ENCODE assay signal across 18 mouse cellular contexts in genomic region chr8:91765411-91766034, GRCm38 (mm10). TPM values are rescaled to one million over a fixed set of nuclear protein-coding genes. Genes with fewer than 3 reads are reported as not detected.
DNase-seq lines count a peak whose midpoint lies in the region; ATAC-seq lines count a peak whose summit lies in the region.
"Had no signal": no experiment of that assay in that cellular context is flagged by ENCODE, and none has a peak within 500 bp of the region (broad histone marks: within the 10 kb centered on the region; RNA-seq: fewer than 3 reads in every experiment).

No protein-coding gene starts in this region.

- ATAC-seq in hindbrain, embryonic 16.5 days: peak; percentile 34; the same call in 1 of the 2 replicates
- no peak for ATAC-seq in hindbrain, embryonic 14.5 days (ENCODE audit: low FRiP score)
- ATAC-seq in liver, embryonic 16.5 days (ENCODE audit: low read depth): peak; percentile 54; the same call in 1 of the 2 replicates

- WGBS in hindbrain, embryonic 16.5 days: 54% methylated on average over 8 of the region's 8 CpGs
- 46% methylated on average over 8 of the region's 8 CpGs for WGBS in hindbrain, embryonic 14.5 days
- 29% methylated on average over 8 of the region's 8 CpGs for WGBS in liver, embryonic 16.5 days (ENCODE audit: insufficient replicate concordance)

- peak; percentile 48 to 55 for DNase-seq in adrenal gland, adult (ENCODE audit: inconsistent age in 2 of 2, low spot score in 1 of 2)
- no peak for DNase-seq in adrenal gland, postnatal 25 days
- no peak for DNase-seq in hindbrain, embryonic 14.5 days (ENCODE audit: low spot score)
- DNase-seq in retina, postnatal 1 day: peak; percentile 54
- no peak for DNase-seq in gastrocnemius, adult 18-20 months (ENCODE audit: low spot score)
- DNase-seq in frontal cortex, postnatal 25 days (ENCODE audit: low spot score in 2 of 2): no peak
- DNase-seq: gastrocnemius, postnatal 36 days; kidney, adult 2 months; kidney, postnatal 25 days; layer of hippocampus, adult 9-11 months; lung, postnatal 4 days; thymus, postnatal 25 days had no signal

- no peaks in the 10 kb centered on the region for H3K9me3 ChIP-seq in hindbrain, embryonic 16.5 days (ENCODE audit: control insufficient read depth, low read length)
- no peaks in the 10 kb centered on the region for H3K9me3 ChIP-seq in hindbrain, embryonic 14.5 days (ENCODE audit: control insufficient read depth, low read length)
- no peaks in the 10 kb centered on the region for H3K9me3 ChIP-seq in liver, embryonic 16.5 days (replicated peaks; ENCODE audit: control insufficient read depth, low read length)
- H3K9me3 ChIP-seq: embryonic facial prominence, embryonic 10.5 days; hindbrain, embryonic 13.5 days; limb, embryonic 15.5 days had no signal

- peak overlapping the region; percentile 27; the same call in 1 of the 2 replicates for H3K9ac ChIP-seq in hindbrain, embryonic 16.5 days (ENCODE audit: low read depth, low read length)
- H3K9ac ChIP-seq in hindbrain, embryonic 14.5 days: no peak overlapping the region
- no peak overlapping the region for H3K9ac ChIP-seq in liver, embryonic 16.5 days (ENCODE audit: low read depth, low read length)
- H3K9ac ChIP-seq: hindbrain, embryonic 13.5 days; limb, embryonic 15.5 days had no signal

- no peak overlapping the region for H3K4me3 ChIP-seq in hindbrain, embryonic 16.5 days (ENCODE audit: low read length)
- no peak overlapping the region for H3K4me3 ChIP-seq in hindbrain, embryonic 14.5 days (replicated peaks; ENCODE audit: low read length)
- no peak overlapping the region for H3K4me3 ChIP-seq in liver, embryonic 16.5 days (ENCODE audit: low read depth, low read length)
- H3K4me3 ChIP-seq: embryonic facial prominence, embryonic 10.5 days; hindbrain, embryonic 13.5 days; limb, embryonic 15.5 days had no signal

- H3K36me3 ChIP-seq in hindbrain, embryonic 16.5 days (ENCODE audit: control insufficient read depth, insufficient read depth, low read length): no peaks in the 10 kb centered on the region
- no peaks in the 10 kb centered on the region for H3K36me3 ChIP-seq in hindbrain, embryonic 14.5 days (replicated peaks; ENCODE audit: control insufficient read depth, insufficient read depth)
- no peaks in the 10 kb centered on the region for H3K36me3 ChIP-seq in liver, embryonic 16.5 days (ENCODE audit: control insufficient read depth, insufficient read depth)
- H3K36me3 ChIP-seq: embryonic facial prominence, embryonic 10.5 days; hindbrain, embryonic 13.5 days; limb, embryonic 15.5 days had no signal

- H3K27ac ChIP-seq in hindbrain, embryonic 16.5 days (ENCODE audit: low read depth, low read length): no peak overlapping the region
- no peak overlapping the region for H3K27ac ChIP-seq in hindbrain, embryonic 14.5 days
- no peak overlapping the region for H3K27ac ChIP-seq in liver, embryonic 16.5 days (ENCODE audit: low read length)
- H3K27ac ChIP-seq: embryonic facial prominence, embryonic 10.5 days; hindbrain, embryonic 13.5 days; limb, embryonic 15.5 days had no signal

- H3K27me3 ChIP-seq in hindbrain, embryonic 16.5 days (replicated peaks; ENCODE audit: control insufficient read depth, insufficient read depth, low read length): no peaks in the 10 kb centered on the region; the same call in 1 of the 2 replicates
- no peaks in the 10 kb centered on the region; the same call in 1 of the 2 replicates for H3K27me3 ChIP-seq in hindbrain, embryonic 14.5 days (ENCODE audit: control insufficient read depth, insufficient read depth, low read length)
- no peaks in the 10 kb centered on the region for H3K27me3 ChIP-seq in liver, embryonic 16.5 days (ENCODE audit: control insufficient read depth, insufficient read depth, low read depth, low read length)

- H3K4me1 ChIP-seq in hindbrain, embryonic 16.5 days (ENCODE audit: control insufficient read depth, insufficient read depth, low read depth, low read length): no peaks in the 10 kb centered on the region
- H3K4me1 ChIP-seq in hindbrain, embryonic 14.5 days (replicated peaks; ENCODE audit: control insufficient read depth, insufficient read depth, low read length): no peaks in the 10 kb centered on the region
- H3K4me1 ChIP-seq in liver, embryonic 16.5 days (ENCODE audit: control insufficient read depth, low read depth, low read length): no peaks in the 10 kb centered on the region
- H3K4me1 ChIP-seq: hindbrain, embryonic 13.5 days had no signal

- H3K4me2 ChIP-seq in hindbrain, embryonic 16.5 days (ENCODE audit: low read length): no peak overlapping the region
- no peak overlapping the region for H3K4me2 ChIP-seq in hindbrain, embryonic 14.5 days (replicated peaks)
- no peak overlapping the region for H3K4me2 ChIP-seq in liver, embryonic 16.5 days (ENCODE audit: low read depth, low read length)
- H3K4me2 ChIP-seq: hindbrain, embryonic 13.5 days; limb, embryonic 15.5 days had no signal

RNA-seq across cellular contexts. Expression of gene Irx3, which starts 36.3 kb away (rescaled TPM):
- total RNA-seq in adrenal gland, postnatal 25 days (2021): 9.2 and 10.8 TPM in 2 replicates
- polyA plus RNA-seq in hindbrain, embryonic 16.5 days (2015; fragmentation: Nextera tagmentation; extraction: Ambion mirVana): 9.0 and 10.5 TPM in 2 replicates
- 10.4 and 12.9 TPM in 2 replicates for polyA plus RNA-seq in hindbrain, embryonic 14.5 days (2014; fragmentation: Nextera tagmentation; extraction: Ambion mirVana)
- polyA plus RNA-seq in liver, embryonic 16.5 days (2015; fragmentation: Nextera tagmentation; extraction: Ambion mirVana): not detected in 2 replicates
- total RNA-seq in gastrocnemius, adult 18-20 months (2021): 1 to 10 TPM; 4.5 TPM
- total RNA-seq: neutrophil, adult 5-6 weeks had no signal

Comparison
In these comparisons a context has a peak if more than half of its experiments do, and no peak if none do; other contexts are left out.
1. DNase-seq: peak in adrenal gland, adult (2 of 2) and retina, postnatal 1 day (single experiment); none in adrenal gland, postnatal 25 days (single experiment), hindbrain, embryonic 14.5 days (single experiment), gastrocnemius, adult 18-20 months (single experiment) and frontal cortex, postnatal 25 days (0 of 2).